Mouse (Mus musculus) intestine, embryonic 16.5 days (tissue): Measurements from ENCODE around the gene Syvn1. TPM values are rescaled to one million over a fixed set of nuclear protein-coding genes. Genes with fewer than 3 reads are reported as not detected.

ENCODE experiments used
- ATAC-seq: fragments of 200-750 bp; cut with Nextera tagmentation; 2 replicates; pipeline ENCODE4 v1.8.0; 2017; ENCODE audit warnings: moderate TSS enrichment, moderate library complexity
- H3K27ac ChIP-seq: fragments of 300-500 bp; sonication (generic); 2 replicates; pipeline ENCODE4 v1.5.1; 2014; ENCODE audit warnings: mild to moderate bottlenecking, low read length
- H3K27me3 ChIP-seq: fragments of 300-500 bp; sonication (generic); replicated peaks from 2 replicates; pipeline ENCODE4 v1.6.1; 2014; ENCODE audit warnings: low read length, control low read depth, mixed read lengths; ENCODE audit not compliant: control insufficient read depth, insufficient read depth
- H3K36me3 ChIP-seq: fragments of 300-500 bp; sonication (generic); 2 replicates; pipeline ENCODE4 v1.6.1; 2014; ENCODE audit warnings: low read length, control low read depth; ENCODE audit not compliant: control insufficient read depth, insufficient read depth
- H3K4me1 ChIP-seq: fragments of 300-500 bp; sonication (generic); 2 replicates; pipeline ENCODE4 v1.6.1; 2014; ENCODE audit warnings: low read length, control low read depth, mixed read lengths; ENCODE audit not compliant: control insufficient read depth, insufficient read depth
- H3K4me2 ChIP-seq: fragments of 300-500 bp; sonication (generic); 2 replicates; pipeline ENCODE4 v1.6.1; 2014; ENCODE audit warnings: low read depth, low read length, control low read depth
- H3K4me3 ChIP-seq: fragments of 300-500 bp; sonication (generic); 2 replicates; pipeline ENCODE4 v1.5.1; 2014; ENCODE audit warnings: mild to moderate bottlenecking, low read length
- H3K9ac ChIP-seq: fragments of 300-500 bp; sonication (generic); 2 replicates; pipeline ENCODE4 v1.6.1; 2014; ENCODE audit warnings: low read depth, low read length
- H3K9me3 ChIP-seq: fragments of 300-500 bp; sonication (generic); 2 replicates; pipeline ENCODE4 v1.6.1; 2016; ENCODE audit warnings: low read length, control low read depth; ENCODE audit not compliant: control insufficient read depth
- WGBS: fragments of 180-500 bp; shearing (Covaris S2); extraction: QIAGEN DNeasy Blood & Tissue Kit; methylation state at CpG from one replicate; pipeline ENCODE4 v1.1.7; 2014; 5-methylcytosine and 5-hydroxymethylcytosine counted together
- polyA plus RNA-seq: library from polyadenylated mRNA; unstranded; fragments of >200 nt; fragmentation: Nextera tagmentation; extraction: Ambion mirVana; gene quantifications from 2 replicates; pipeline ENCODE4 v1.2.1, GENCODE M21; 2015

The Syvn1 gene
- polyA plus RNA-seq, 1 experiment from 2014 or later: 29.1 TPM

DNA sequence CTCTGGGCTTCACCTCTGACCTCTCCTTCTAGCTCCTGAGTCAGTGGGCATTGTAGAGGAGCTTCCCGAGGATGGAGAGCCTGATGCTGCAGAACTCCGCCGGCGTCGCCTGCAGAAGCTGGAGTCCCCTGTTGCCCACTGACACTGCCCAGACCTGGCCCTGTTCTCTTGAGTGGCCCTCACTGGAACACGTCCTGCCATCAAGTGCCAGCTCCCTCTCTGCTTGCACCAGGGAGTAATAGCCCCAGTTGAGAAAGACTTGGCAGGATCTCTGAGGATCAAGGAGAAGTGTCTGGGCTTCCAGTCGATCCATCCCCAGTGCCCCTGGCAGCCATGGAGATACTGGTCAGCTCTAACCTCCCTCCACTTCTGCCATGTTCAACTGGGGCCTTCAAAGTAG, 6.1 kb downstream of the Syvn1 start:
- Histone ChIP-seq H3K4me2 (no peak overlapping the region), H3K4me1 (peaks cover 20% of the 10 kb centered on the region), H3K4me3 (no peak overlapping the region), H3K36me3 (peaks cover 53% of the 10 kb centered on the region), H3K9me3 (no peaks in the 10 kb centered on the region), H3K9ac (no peak overlapping the region), H3K27ac (no peak overlapping the region), H3K27me3 (no peaks in the 10 kb centered on the region)
- WGBS: 86% methylated on average over 7 of the region's 7 CpGs
- ATAC-seq: no peak

GRCm38 (mm10) chr19:6054296-6054695, 7.9 kb downstream of the Syvn1 start:
- 80% methylated on average over 5 of the region's 5 CpGs for WGBS
- ATAC-seq: no peak
- H3K36me3 ChIP-seq: peaks cover 43% of the 10 kb centered on the region

GRCm38 (mm10) chr19:6056696-6057095, 10.3 kb downstream of the Syvn1 start:
- Histone ChIP-seq H3K9ac (peak overlapping the region; percentile 87), H3K27me3 (no peaks in the 10 kb centered on the region), H3K4me1 (peaks cover 19% of the 10 kb centered on the region), H3K27ac (no peak overlapping the region), H3K4me2 (peak overlapping the region; percentile 55), H3K4me3 (peak overlapping the region; percentile 83), H3K36me3 (peaks cover 21% of the 10 kb centered on the region), H3K9me3 (no peaks in the 10 kb centered on the region)
- no peak for ATAC-seq
- WGBS: 45% methylated on average over 4 of the region's 4 CpGs

More at GRCm38 (mm10) chr19:6054296-6054695, 7.9 kb downstream of the Syvn1 start:
- no peak overlapping the region for H3K9ac ChIP-seq
- H3K9me3 ChIP-seq: no peaks in the 10 kb centered on the region
- H3K4me3 ChIP-seq: no peak overlapping the region
- H3K4me1 ChIP-seq: peaks cover 18% of the 10 kb centered on the region
- H3K4me2 ChIP-seq: no peak overlapping the region
- H3K27me3 ChIP-seq: no peaks in the 10 kb centered on the region
- no peak overlapping the region for H3K27ac ChIP-seq

DNA sequence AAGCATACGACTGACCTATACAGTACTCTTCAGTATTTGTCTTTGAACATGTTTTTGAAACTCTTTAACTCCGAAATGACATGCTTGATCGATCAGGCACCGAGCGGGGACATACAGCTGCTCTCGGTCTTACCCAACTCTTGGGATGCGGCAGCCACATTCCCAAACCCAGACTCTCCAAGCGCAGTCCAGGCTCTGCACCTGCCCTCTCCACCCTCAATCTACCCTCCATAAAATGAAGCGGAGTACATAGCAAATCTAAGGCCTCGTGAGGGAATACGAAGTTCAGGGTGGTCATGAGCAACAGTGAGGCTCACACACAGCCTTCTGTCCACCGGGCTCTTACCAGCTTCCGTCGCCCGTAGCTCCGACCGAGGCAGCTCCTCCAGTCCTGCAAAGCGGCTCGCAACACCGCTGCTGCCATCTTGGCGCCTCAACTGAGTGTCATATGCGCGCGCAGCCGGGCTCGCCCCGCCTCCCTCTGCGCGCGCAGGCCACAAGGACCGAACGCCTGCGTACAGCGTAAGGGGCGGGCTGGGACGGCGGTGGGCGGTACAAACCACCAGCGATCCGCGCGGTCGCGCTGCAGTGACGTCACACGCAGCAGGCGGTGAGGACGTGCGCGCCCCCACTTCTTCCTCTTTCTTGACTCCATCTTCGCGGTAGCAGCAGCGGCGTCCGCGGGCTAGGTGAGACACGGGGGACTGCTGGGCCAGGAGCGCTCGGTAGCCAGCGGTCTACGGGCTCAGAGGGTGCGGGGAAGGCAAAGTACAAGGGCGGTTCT, 11.1 kb downstream of the Syvn1 start, which contains the start of the genes Mrpl49 and Fau:
Mrpl49 (minus strand) TSS at position 473 of the 784 bp plus-strand sequence.
Fau (plus strand) TSS at position 532 of the 784 bp plus-strand sequence.
- peaks cover 17% of the 10 kb centered on the region for H3K36me3 ChIP-seq
- H3K4me3 ChIP-seq: peak within 1 kb of the TSS; percentile 83

DNA sequence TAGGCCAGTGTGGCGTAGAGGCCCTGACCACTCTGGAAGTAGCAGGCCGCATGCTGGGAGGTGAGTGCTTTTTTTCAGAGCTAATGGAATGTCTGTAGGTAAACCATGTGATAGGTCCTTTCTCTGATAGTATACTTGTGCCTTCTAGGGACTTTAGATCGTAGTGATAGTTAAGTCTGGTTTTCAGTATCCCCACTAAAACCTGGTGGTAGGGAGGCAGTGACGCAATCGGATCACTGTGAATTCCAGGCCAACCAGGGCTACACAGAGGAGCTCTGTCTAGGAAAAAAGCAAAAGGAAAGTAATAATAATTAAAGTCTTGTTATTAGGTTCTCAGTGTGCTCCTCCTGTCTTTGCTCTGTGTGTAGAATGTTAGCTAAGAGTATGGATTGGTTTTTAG, 12.1 kb downstream of the Syvn1 start:
- Histone ChIP-seq H3K9me3 (no peaks in the 10 kb centered on the region), H3K9ac (peak overlapping the region; percentile 87), H3K4me2 (peak overlapping the region; percentile 80), H3K36me3 (peaks cover 8% of the 10 kb centered on the region; the same call in 1 of the 2 replicates), H3K4me1 (peaks cover 33% of the 10 kb centered on the region), H3K27me3 (no peaks in the 10 kb centered on the region), H3K27ac (peak overlapping the region; percentile 74), H3K4me3 (peak overlapping the region; percentile 83)
- 23% methylated on average over 5 of the region's 5 CpGs for WGBS
- no peak for ATAC-seq

More for the DNA sequence above, 11.1 kb downstream of the Syvn1 start, which contains the start of the genes Mrpl49 and Fau:
- ATAC-seq: peak; percentile 83
- 2% methylated on average over 63 of the region's 63 CpGs for WGBS
- peak within 1 kb of the TSS; percentile 74 for H3K27ac ChIP-seq
- peaks cover 28% of the 10 kb centered on the region for H3K4me1 ChIP-seq
- peak within 1 kb of the TSS; percentile 80 for H3K4me2 ChIP-seq
- H3K27me3 ChIP-seq: no peaks in the 10 kb centered on the region
- peak within 1 kb of the TSS; percentile 87 for H3K9ac ChIP-seq
- no peaks in the 10 kb centered on the region for H3K9me3 ChIP-seq

DNA sequence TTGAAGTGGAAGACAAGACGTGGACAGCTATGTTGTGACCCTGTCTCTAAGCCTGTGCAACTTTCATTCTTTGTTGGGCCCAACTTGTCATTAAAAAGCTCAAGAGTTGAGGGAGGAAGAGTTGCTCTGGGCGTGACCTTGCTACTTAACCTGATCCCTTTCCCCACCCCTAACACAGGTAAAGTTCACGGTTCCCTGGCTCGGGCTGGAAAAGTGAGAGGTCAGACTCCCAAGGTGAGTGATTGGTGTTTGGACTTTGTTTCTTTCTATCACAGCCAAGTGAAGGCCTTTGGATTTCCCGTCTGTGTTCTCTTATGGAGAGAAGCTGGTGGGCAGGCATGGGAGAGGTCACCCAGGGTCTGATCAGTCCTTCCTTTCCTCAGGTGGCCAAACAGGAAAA, 12.6 kb downstream of the Syvn1 start:
- H3K4me1 ChIP-seq: peaks cover 33% of the 10 kb centered on the region
- no peaks in the 10 kb centered on the region for H3K27me3 ChIP-seq
- peaks cover 7% of the 10 kb centered on the region; the same call in 1 of the 2 replicates for H3K36me3 ChIP-seq
- H3K9ac ChIP-seq: peak overlapping the region; percentile 87
- H3K27ac ChIP-seq: peak overlapping the region; percentile 74
- WGBS: 65% methylated on average over 5 of the region's 5 CpGs
- H3K4me2 ChIP-seq: peak overlapping the region; percentile 80
- peak overlapping the region; percentile 83 for H3K4me3 ChIP-seq
- no peaks in the 10 kb centered on the region for H3K9me3 ChIP-seq
- no peak for ATAC-seq

DNA sequence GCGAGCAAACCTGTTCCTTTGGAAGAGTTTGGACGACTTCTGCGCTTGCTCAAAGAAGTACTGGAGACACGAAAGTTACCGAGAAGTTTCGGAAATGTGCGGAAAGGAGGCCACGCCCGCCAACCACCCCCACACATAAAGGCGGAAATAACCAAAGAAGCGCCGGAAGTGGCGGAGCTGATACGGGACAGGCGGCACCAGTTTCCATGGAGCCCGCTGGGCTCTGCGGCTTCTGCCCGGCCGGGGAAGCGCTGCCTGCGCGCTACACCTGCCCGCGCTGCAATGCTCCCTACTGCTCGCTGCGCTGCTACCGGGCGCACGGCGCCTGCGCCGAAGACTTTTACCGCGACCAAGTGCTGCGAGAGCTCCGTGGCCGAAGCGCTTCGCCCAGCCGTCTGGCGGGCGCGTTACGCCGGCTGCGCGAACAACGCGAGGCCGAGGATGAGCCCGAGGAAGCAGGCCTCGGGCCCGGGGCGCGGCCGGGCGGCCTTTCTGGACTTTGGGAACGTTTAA, 14.7 kb downstream of the Syvn1 start, which contains the start of gene Znhit2:
Znhit2 (plus strand) TSS at position 172 of the 513 bp plus-strand sequence.
- Histone ChIP-seq H3K4me2 (peak within 1 kb of the TSS; percentile 98), H3K27me3 (no peaks in the 10 kb centered on the region), H3K4me1 (peaks cover 32% of the 10 kb centered on the region), H3K9me3 (no peaks in the 10 kb centered on the region), H3K36me3 (no peaks in the 10 kb centered on the region), H3K4me3 (peak within 1 kb of the TSS; percentile 95), H3K9ac (peak within 1 kb of the TSS; percentile 95), H3K27ac (peak within 1 kb of the TSS; percentile 95)
- peak; percentile 71 for ATAC-seq
- under 1% methylated on average over 58 of the region's 58 CpGs for WGBS

DNA sequence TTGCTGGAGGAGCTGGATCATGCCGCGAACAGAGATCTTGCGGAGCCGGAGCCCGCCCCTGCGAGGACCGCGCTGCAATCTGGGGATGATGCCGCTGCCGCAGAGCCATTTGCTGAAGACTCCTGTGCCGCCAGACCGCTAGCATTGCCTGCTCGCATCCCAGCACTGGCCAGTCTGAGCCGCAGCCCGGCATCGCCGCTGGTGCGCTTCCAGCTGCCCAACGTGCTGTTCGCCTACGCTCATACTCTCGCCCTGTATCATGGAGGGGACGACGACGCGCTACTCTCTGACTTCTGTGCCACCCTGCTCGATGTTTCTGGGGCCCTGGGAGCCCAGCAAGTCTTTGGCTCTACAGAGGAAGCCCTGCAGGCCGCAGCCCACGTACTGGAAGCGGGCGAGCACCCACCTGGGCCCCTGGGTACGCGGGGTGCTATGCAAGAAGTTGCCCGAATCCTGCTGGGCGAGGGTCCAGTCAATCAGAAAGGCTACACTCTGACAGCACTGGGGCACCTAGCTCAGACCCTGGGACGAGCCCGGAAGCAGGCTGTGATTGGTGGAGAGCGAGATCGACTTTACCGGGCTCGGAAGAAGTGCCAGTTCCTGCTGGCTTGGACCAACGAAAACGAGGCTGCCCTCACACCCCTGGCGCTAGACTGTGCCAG, 15.4 kb downstream of the Syvn1 start:
- Histone ChIP-seq H3K9me3 (no peaks in the 10 kb centered on the region), H3K4me2 (peak overlapping the region; percentile 98), H3K4me3 (peak overlapping the region; percentile 95), H3K27me3 (no peaks in the 10 kb centered on the region), H3K27ac (peak overlapping the region; percentile 95), H3K4me1 (peaks cover 32% of the 10 kb centered on the region), H3K36me3 (no peaks in the 10 kb centered on the region), H3K9ac (peak overlapping the region; percentile 95)
- WGBS: 1% methylated on average over 44 of the region's 44 CpGs
- peak; percentile 11; the same call in 1 of the 2 replicates for ATAC-seq

DNA sequence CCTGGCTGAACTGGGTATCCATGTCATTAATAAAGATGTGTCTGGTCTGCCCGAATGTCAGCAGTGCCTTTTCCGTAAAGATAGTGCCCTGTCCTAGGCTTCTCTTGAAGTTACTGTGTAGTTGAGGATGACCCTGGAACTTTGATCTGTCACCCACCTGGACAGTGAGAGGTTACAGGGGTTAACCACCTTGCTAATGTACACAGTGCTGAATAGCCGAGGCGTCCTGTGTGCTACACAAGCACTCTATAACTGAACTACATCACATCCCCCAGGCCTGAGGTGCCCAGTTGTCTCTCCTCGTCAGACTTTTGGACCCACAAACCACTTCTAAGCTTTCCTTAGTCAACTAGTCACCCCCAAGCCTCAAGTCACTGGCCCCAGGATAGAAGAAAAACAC, 16.0 kb downstream of the Syvn1 start:
- Histone ChIP-seq H3K9me3 (no peaks in the 10 kb centered on the region), H3K9ac (peak overlapping the region; percentile 95), H3K36me3 (no peaks in the 10 kb centered on the region), H3K4me2 (peak overlapping the region; percentile 98), H3K27me3 (no peaks in the 10 kb centered on the region), H3K4me1 (peaks cover 37% of the 10 kb centered on the region), H3K27ac (peak overlapping the region; percentile 95; the same call in 1 of the 2 replicates), H3K4me3 (peak overlapping the region; percentile 95)
- ATAC-seq: no peak
- 38% methylated on average over 5 of the region's 5 CpGs for WGBS
